9 mouse cellular contexts compared by ENCODE assay signal in the genomic region with DNA sequence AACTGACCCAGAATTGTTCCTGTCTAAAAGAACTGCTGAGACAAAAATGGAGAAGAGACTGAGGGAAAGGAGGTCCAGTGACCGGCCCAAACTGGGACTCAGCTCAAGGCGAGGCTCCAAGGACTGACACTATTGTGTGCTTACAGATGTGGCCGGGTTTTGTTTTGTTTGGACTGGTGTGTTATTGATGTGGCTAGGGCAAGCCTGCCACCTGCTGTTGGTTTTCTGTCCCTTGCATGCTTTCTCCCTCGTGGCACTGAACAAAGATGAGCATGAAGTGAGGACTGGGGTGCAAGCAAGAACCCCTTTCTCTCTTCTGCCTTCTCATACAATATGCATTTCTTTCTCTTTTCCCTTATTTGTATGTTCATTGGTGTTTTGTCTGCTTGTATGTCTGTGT. TPM values are rescaled to one million over a fixed set of nuclear protein-coding genes. Genes with fewer than 3 reads are reported as not detected.
DNase-seq lines count a peak whose midpoint lies in the region; ATAC-seq and TF ChIP-seq lines count a peak whose summit lies in the region.
"Had no signal": no experiment of that assay in that cellular context is flagged by ENCODE, and none has a peak within 500 bp of the region (broad histone marks: within the 10 kb centered on the region; RNA-seq: fewer than 3 reads in every experiment).

No protein-coding gene starts in this region.

- H3K9me3 ChIP-seq in heart, postnatal 0 days (replicated peaks; ENCODE audit: control insufficient read depth, low read length) = no peaks in the 10 kb centered on the region
- H3K9me3 ChIP-seq in neural tube, embryonic 15.5 days (replicated peaks) = no peaks in the 10 kb centered on the region
- H3K9me3 ChIP-seq: neural tube, embryonic 13.5 days had no signal

- peak; percentile 87 for TF ChIP-seq CTCF in heart, postnatal 0 days (IDR thresholded peaks at IDR 0.05; ENCODE audit: low read depth)

- no peaks in the 10 kb centered on the region for H3K27me3 ChIP-seq in heart, postnatal 0 days (ENCODE audit: control insufficient read depth, insufficient read depth, low read length)
- no peaks in the 10 kb centered on the region for H3K27me3 ChIP-seq in neural tube, embryonic 15.5 days (replicated peaks)
- H3K27me3 ChIP-seq: neural tube, embryonic 13.5 days had no signal

- ATAC-seq in heart, postnatal 0 days (ENCODE audit: insufficient read depth, low read depth) = peak; percentile 74; the same call in 1 of the 2 replicates
- ATAC-seq in neural tube, embryonic 15.5 days (ENCODE audit: low FRiP score) = no peak

- no peaks in the 10 kb centered on the region for H3K36me3 ChIP-seq in heart, postnatal 0 days (replicated peaks; ENCODE audit: control insufficient read depth, insufficient read depth, low read length)
- H3K36me3 ChIP-seq in neural tube, embryonic 15.5 days = no peaks in the 10 kb centered on the region
- H3K36me3 ChIP-seq: neural tube, embryonic 13.5 days had no signal

- no peak overlapping the region for H3K4me3 ChIP-seq in heart, postnatal 0 days (ENCODE audit: low read depth, low read length)
- H3K4me3 ChIP-seq in neural tube, embryonic 15.5 days (replicated peaks) = no peak overlapping the region
- H3K4me3 ChIP-seq: neural tube, embryonic 13.5 days had no signal

- no peak overlapping the region for H3K27ac ChIP-seq in heart, postnatal 0 days (ENCODE audit: low read depth)
- no peak overlapping the region for H3K27ac ChIP-seq in neural tube, embryonic 15.5 days (replicated peaks)
- H3K27ac ChIP-seq: neural tube, embryonic 13.5 days had no signal

- 9% methylated on average over 4 of the region's 4 CpGs for WGBS in heart, postnatal 0 days
- 18% methylated on average over 4 of the region's 4 CpGs for WGBS in neural tube, embryonic 15.5 days

- TF ChIP-seq EP300 in heart, postnatal 0 days (IDR thresholded peaks at IDR 0.05; ENCODE audit: low read depth) = no peak

- peak; percentile 42 to 47 for DNase-seq in left cerebral cortex, adult 18-20 months (ENCODE audit: low spot score in 2 of 2)
- DNase-seq in left cerebral cortex, adult 8-10 months (ENCODE audit: low spot score in 2 of 2) = no peak
- peak; percentile 44 for DNase-seq in MEL-GATA-1-ER (ENCODE audit: extremely low read depth, low read depth)
- peak; percentile 60 for DNase-seq in c-Kit-positive CD71-positive TER-119-positive erythroid progenitor cells, embryonic 14.5 days (ENCODE audit: low spot score)
- DNase-seq in heart, postnatal 0 days (ENCODE audit: low spot score) = peak; percentile 62
- peak; percentile 44 for DNase-seq in layer of hippocampus, adult 9-11 months
- DNase-seq in mesoderm, embryonic 11.5 days (ENCODE audit: low read depth, low spot score) = peak; percentile 47

- H3K4me1 ChIP-seq in heart, postnatal 0 days (ENCODE audit: control insufficient read depth, insufficient read depth) = 0 out of 2 replicates have a peak, but pooled peaks cover 2% of the 10 kb centered on the region
- H3K4me1 ChIP-seq in neural tube, embryonic 15.5 days = no peaks in the 10 kb centered on the region
- H3K4me1 ChIP-seq: neural tube, embryonic 13.5 days had no signal

- H3K4me2 ChIP-seq in heart, postnatal 0 days (ENCODE audit: low read depth, low read length) = no peak overlapping the region
- H3K4me2 ChIP-seq in neural tube, embryonic 15.5 days = no peak overlapping the region
- H3K4me2 ChIP-seq: neural tube, embryonic 13.5 days had no signal

- no peak overlapping the region for H3K9ac ChIP-seq in heart, postnatal 0 days (replicated peaks; ENCODE audit: low read depth, low read length)
- H3K9ac ChIP-seq in neural tube, embryonic 15.5 days (replicated peaks) = no peak overlapping the region
- H3K9ac ChIP-seq: neural tube, embryonic 13.5 days had no signal

RNA-seq across cellular contexts. Expression of a gene that starts 11.1 kb away (rescaled TPM):
- not detected for total RNA-seq in left cerebral cortex, adult 18-20 months (2021)
- not detected for total RNA-seq in left cerebral cortex, adult 8-10 months (2022)
- total RNA-seq in heart, postnatal 0 days (2014; rRNA removed; ENCODE audit: low replicate concordance) = not detected in 2 replicates
- polyA plus RNA-seq in heart, postnatal 0 days (2015; fragmentation: Nextera tagmentation; extraction: Ambion mirVana) = 0.03 and 0.04 TPM in 2 replicates
- polyA plus RNA-seq in neural tube, embryonic 15.5 days (2015; fragmentation: Nextera tagmentation; extraction: Ambion mirVana) = 0.27 and 0.31 TPM in 2 replicates

RNA-seq across cellular contexts. Expression of a gene that starts 23.9 kb away (rescaled TPM):
- total RNA-seq in left cerebral cortex, adult 18-20 months (2021) = under 1 TPM; 0.14 to 0.28 TPM
- total RNA-seq in left cerebral cortex, adult 8-10 months (2022) = 1 to 10 TPM in 1 of 4 experiments, under 1 TPM in 3; 0.28 to 1.2 (median 0.50) TPM
- 1.7 TPM in 1 of 2 replicates, not detected in the other for total RNA-seq in heart, postnatal 0 days (2014; rRNA removed; ENCODE audit: low replicate concordance)
- polyA plus RNA-seq in heart, postnatal 0 days (2015; fragmentation: Nextera tagmentation; extraction: Ambion mirVana) = not detected in 2 replicates
- 0.29 and 0.35 TPM in 2 replicates for polyA plus RNA-seq in neural tube, embryonic 15.5 days (2015; fragmentation: Nextera tagmentation; extraction: Ambion mirVana)

Comparison
In these comparisons a context has a peak if more than half of its experiments do, and no peak if none do; other contexts are left out.
1. DNase-seq: peak in left cerebral cortex, adult 18-20 months (2 of 2), MEL-GATA-1-ER (single experiment), c-Kit-positive CD71-positive TER-119-positive erythroid progenitor cells, embryonic 14.5 days (single experiment), heart, postnatal 0 days (single experiment), layer of hippocampus, adult 9-11 months (single experiment) and mesoderm, embryonic 11.5 days (single experiment); none in left cerebral cortex, adult 8-10 months (0 of 2).